Mouse (Mus musculus) limb, embryonic 10.5 days (tissue): Measurements from ENCODE around the gene Iqcd. TPM values are rescaled to one million over a fixed set of nuclear protein-coding genes. Genes with fewer than 3 reads are reported as not detected.

Experiments
- DNase-seq: peaks from one replicate; pipeline ENCODE4 v3.0.0-alpha.2; 2017; ENCODE audit warnings: low spot score
- H3K27ac ChIP-seq: fragments of 300-500 bp; sonication (generic); 2 replicates; pipeline ENCODE4 v1.5.1; 2016; ENCODE audit warnings: mild to moderate bottlenecking
- H3K27me3 ChIP-seq: fragments of 300-500 bp; sonication (generic); 2 replicates; pipeline ENCODE4 v1.6.1; 2016; ENCODE audit warnings: low read depth, mild to moderate bottlenecking; ENCODE audit not compliant: poor library complexity, severe bottlenecking
- H3K36me3 ChIP-seq: fragments of 300-500 bp; sonication (generic); 2 replicates; pipeline ENCODE4 v1.6.1; 2016; ENCODE audit warnings: mild to moderate bottlenecking, moderate library complexity
- H3K4me1 ChIP-seq: fragments of 300-500 bp; sonication (generic); 2 replicates; pipeline ENCODE4 v1.6.1; 2016
- H3K4me3 ChIP-seq: fragments of 300-500 bp; sonication (generic); 2 replicates; pipeline ENCODE4 v1.5.1; 2016; ENCODE audit warnings: mild to moderate bottlenecking, moderate library complexity
- H3K9me3 ChIP-seq: fragments of 300-500 bp; sonication (generic); replicated peaks from 2 replicates; pipeline ENCODE4 v1.6.1; 2016; ENCODE audit warnings: mild to moderate bottlenecking
- WGBS: fragments of 180-500 bp; shearing (Covaris S2); methylation state at CpG from one replicate; pipeline ENCODE4 v1.1.7; 2016; 5-methylcytosine and 5-hydroxymethylcytosine counted together
- polyA plus RNA-seq: library from polyadenylated mRNA; unstranded; fragments of >200 nt; fragmentation: Nextera tagmentation; extraction: Ambion mirVana; gene quantifications from 2 replicates; pipeline ENCODE4 v1.2.1, GENCODE M21; 2016

Iqcd gene
- polyA plus RNA-seq, 1 experiment from 2014 or later: 0.41 TPM

- no peak for DNase-seq
- Histone ChIP-seq H3K9me3 (no peaks in the 10 kb centered on the region), H3K4me3 (no peak overlapping the region), H3K36me3 (no peaks in the 10 kb centered on the region), H3K27ac (no peak overlapping the region), H3K4me1 (peaks cover 19% of the 10 kb centered on the region), H3K27me3 (0 out of 2 replicates have a peak, but pooled peaks cover 1% of the 10 kb centered on the region)
- 72% methylated on average over 7 of the region's 7 CpGs for WGBS
Observed at GRCm38 (mm10) chr5:120592141-120592540, 3.3 kb downstream of the Iqcd start.

GRCm38 (mm10) chr5:120594485-120594884 lies 5.7 kb downstream of the Iqcd start:
- Histone ChIP-seq H3K27me3 (no peaks in the 10 kb centered on the region), H3K4me3 (no peak overlapping the region), H3K9me3 (no peaks in the 10 kb centered on the region), H3K36me3 (no peaks in the 10 kb centered on the region), H3K4me1 (no peaks in the 10 kb centered on the region), H3K27ac (no peak overlapping the region)
- no peak for DNase-seq
- WGBS: 84% methylated on average over 6 of the region's 6 CpGs

- Histone ChIP-seq H3K9me3 (no peaks in the 10 kb centered on the region), H3K4me3 (no peak overlapping the region), H3K36me3 (no peaks in the 10 kb centered on the region), H3K27ac (no peak overlapping the region), H3K4me1 (no peaks in the 10 kb centered on the region; the same call in 1 of the 2 replicates), H3K27me3 (no peaks in the 10 kb centered on the region)
- 92% methylated on average over 6 of the region's 6 CpGs for WGBS
- no peak for DNase-seq
Observed at GRCm38 (mm10) chr5:120599625-120600024, 10.8 kb downstream of the Iqcd start.

GRCm38 (mm10) chr5:120600946-120601668 lies 12.3 kb downstream of the Iqcd start:
- no peak overlapping the region for H3K4me3 ChIP-seq
- 0 out of 2 replicates have a peak overlapping the region, but pooled peaks have one; percentile 20 for H3K27ac ChIP-seq
- no peaks in the 10 kb centered on the region for H3K36me3 ChIP-seq
- H3K4me1 ChIP-seq: peaks cover 8% of the 10 kb centered on the region
- H3K9me3 ChIP-seq: no peaks in the 10 kb centered on the region
- WGBS: 66% methylated on average over 11 of the region's 11 CpGs
- no peaks in the 10 kb centered on the region for H3K27me3 ChIP-seq
- DNase-seq: no peak

GRCm38 (mm10) chr5:120602210-120602609 lies 13.4 kb downstream of the Iqcd start:
- H3K4me1 ChIP-seq: peaks cover 8% of the 10 kb centered on the region
- no peaks in the 10 kb centered on the region for H3K9me3 ChIP-seq
- no peak for DNase-seq
- no peaks in the 10 kb centered on the region for H3K36me3 ChIP-seq
- H3K27ac ChIP-seq: no peak overlapping the region
- 89% methylated on average over 12 of the region's 12 CpGs for WGBS
- H3K4me3 ChIP-seq: no peak overlapping the region
- H3K27me3 ChIP-seq: no peaks in the 10 kb centered on the region

GRCm38 (mm10) chr5:120603515-120603914 lies 14.7 kb downstream of the Iqcd start:
- Histone ChIP-seq H3K4me3 (no peak overlapping the region), H3K9me3 (no peaks in the 10 kb centered on the region), H3K4me1 (peaks cover 8% of the 10 kb centered on the region), H3K36me3 (peaks cover 7% of the 10 kb centered on the region), H3K27ac (no peak overlapping the region), H3K27me3 (no peaks in the 10 kb centered on the region)
- 77% methylated on average over 7 of the region's 7 CpGs for WGBS
- DNase-seq: no peak

- DNase-seq: peak; percentile 91
- H3K27me3 ChIP-seq: no peaks in the 10 kb centered on the region
- H3K36me3 ChIP-seq: peaks cover 18% of the 10 kb centered on the region
- WGBS: 2% methylated on average over 6 of the region's 6 CpGs
- peaks cover 8% of the 10 kb centered on the region for H3K4me1 ChIP-seq
- peak overlapping the region; percentile 48 for H3K4me3 ChIP-seq
- no peaks in the 10 kb centered on the region for H3K9me3 ChIP-seq
- peak overlapping the region; percentile 66 for H3K27ac ChIP-seq
Observed at GRCm38 (mm10) chr5:120604839-120605238, 16.0 kb downstream of the Iqcd start.

GRCm38 (mm10) chr5:120605241-120605661 lies 16.4 kb downstream of the Iqcd start:
- peak; percentile 58 for DNase-seq
- Histone ChIP-seq H3K4me1 (peaks cover 8% of the 10 kb centered on the region), H3K27me3 (no peaks in the 10 kb centered on the region), H3K4me3 (peak overlapping the region; percentile 48), H3K27ac (peak overlapping the region; percentile 66), H3K9me3 (no peaks in the 10 kb centered on the region), H3K36me3 (peaks cover 22% of the 10 kb centered on the region)
- 6% methylated on average over 10 of the region's 10 CpGs for WGBS

GRCm38 (mm10) chr5:120605688-120606087 lies 16.9 kb downstream of the Iqcd start:
- Histone ChIP-seq H3K9me3 (no peaks in the 10 kb centered on the region), H3K36me3 (peaks cover 22% of the 10 kb centered on the region), H3K4me3 (peak overlapping the region; percentile 48), H3K4me1 (peaks cover 8% of the 10 kb centered on the region), H3K27ac (peak overlapping the region; percentile 66; the same call in 1 of the 2 replicates), H3K27me3 (no peaks in the 10 kb centered on the region)
- WGBS: 4% methylated on average over 8 of the region's 8 CpGs
- peak; percentile 96 for DNase-seq

- Histone ChIP-seq H3K36me3 (peaks cover 22% of the 10 kb centered on the region), H3K9me3 (no peaks in the 10 kb centered on the region), H3K27me3 (no peaks in the 10 kb centered on the region), H3K4me1 (peaks cover 18% of the 10 kb centered on the region), H3K27ac (no peak overlapping the region), H3K4me3 (no peak overlapping the region)
- no peak for DNase-seq
- WGBS: 69% methylated on average over 25 of the region's 25 CpGs
Observed at GRCm38 (mm10) chr5:120606590-120607200, 17.9 kb downstream of the Iqcd start.

GRCm38 (mm10) chr5:120607335-120607734 lies 18.5 kb downstream of the Iqcd start:
- DNase-seq: no peak
- Histone ChIP-seq H3K4me3 (no peak overlapping the region), H3K9me3 (no peaks in the 10 kb centered on the region), H3K27me3 (no peaks in the 10 kb centered on the region), H3K36me3 (peaks cover 22% of the 10 kb centered on the region), H3K4me1 (peaks cover 24% of the 10 kb centered on the region), H3K27ac (no peak overlapping the region)
- 79% methylated on average over 3 of the region's 3 CpGs for WGBS

- no peak overlapping the region for H3K27ac ChIP-seq
- H3K27me3 ChIP-seq: no peaks in the 10 kb centered on the region
- peaks cover 30% of the 10 kb centered on the region for H3K4me1 ChIP-seq
- peaks cover 22% of the 10 kb centered on the region for H3K36me3 ChIP-seq
- no peaks in the 10 kb centered on the region for H3K9me3 ChIP-seq
- no peak overlapping the region for H3K4me3 ChIP-seq
- 92% methylated on average over 16 of the region's 16 CpGs for WGBS
- DNase-seq: no peak
Observed at GRCm38 (mm10) chr5:120609246-120609775, 20.5 kb downstream of the Iqcd start.

- Histone ChIP-seq H3K4me1 (peaks cover 21% of the 10 kb centered on the region), H3K4me3 (peak overlapping the region; percentile 76; the same call in 1 of the 2 replicates), H3K36me3 (peaks cover 33% of the 10 kb centered on the region), H3K27ac (no peak overlapping the region), H3K27me3 (no peaks in the 10 kb centered on the region), H3K9me3 (no peaks in the 10 kb centered on the region)
- WGBS: 92% methylated on average over 5 of the region's 5 CpGs
- no peak for DNase-seq
Observed at GRCm38 (mm10) chr5:120610906-120611305, 22.1 kb downstream of the Iqcd start.
